Mouse (Mus musculus) heart, embryonic 13.5 days (tissue): ENCODE data around the gene Tsc22d4. TPM values are rescaled to one million over a fixed set of nuclear protein-coding genes. Genes with fewer than 3 reads are reported as not detected.
A peak's percentile ranks its signal among the peaks of the same experiment; 100 is the strongest.

ENCODE experiments used
- ATAC-seq: fragments of 200-750 bp; cut with Nextera tagmentation; 2 replicates; pipeline ENCODE4 v1.8.0; 2017; ENCODE audit warnings: moderate TSS enrichment; ENCODE audit not compliant: insufficient number of reproducible peaks, low FRiP score, low TSS enrichment; ENCODE audit errors: extremely low read depth
- H3K27ac ChIP-seq: fragments of 300-500 bp; sonication (generic); replicated peaks from 2 replicates; pipeline ENCODE4 v1.5.1; 2015; ENCODE audit warnings: moderate library complexity, mild to moderate bottlenecking, inconsistent platforms
- H3K27me3 ChIP-seq: fragments of 300-500 bp; sonication (generic); replicated peaks from 2 replicates; pipeline ENCODE4 v1.6.1; 2015; ENCODE audit warnings: mild to moderate bottlenecking, inconsistent platforms
- H3K36me3 ChIP-seq: fragments of 300-500 bp; sonication (generic); 2 replicates; pipeline ENCODE4 v1.6.1; 2015; ENCODE audit warnings: mild to moderate bottlenecking, inconsistent platforms
- H3K4me1 ChIP-seq: fragments of 300-500 bp; sonication (generic); 2 replicates; pipeline ENCODE4 v1.6.1; 2015; ENCODE audit warnings: inconsistent platforms
- H3K4me2 ChIP-seq: fragments of 300-500 bp; sonication (generic); 2 replicates; pipeline ENCODE4 v1.6.1; 2015; ENCODE audit warnings: inconsistent platforms, mild to moderate bottlenecking, moderate library complexity
- H3K4me3 ChIP-seq: fragments of 300-500 bp; sonication (generic); 2 replicates; pipeline ENCODE4 v1.5.1; 2015; ENCODE audit warnings: moderate library complexity, mild to moderate bottlenecking, inconsistent platforms
- H3K9ac ChIP-seq: fragments of 300-500 bp; sonication (generic); 2 replicates; pipeline ENCODE4 v1.6.1; 2015; ENCODE audit warnings: inconsistent platforms, mild to moderate bottlenecking, moderate library complexity
- H3K9me3 ChIP-seq: fragments of 300-500 bp; sonication (generic); 2 replicates; pipeline ENCODE4 v1.6.1; 2016; ENCODE audit warnings: inconsistent platforms
- WGBS: fragments of 180-500 bp; shearing (Covaris S2); methylation state at CpG from one replicate; pipeline ENCODE4 v1.1.7; 2015; ENCODE audit warnings: mixed read lengths; 5-methylcytosine and 5-hydroxymethylcytosine counted together
- polyA plus RNA-seq: library from polyadenylated mRNA; unstranded; fragments of >200 nt; fragmentation: Nextera tagmentation; extraction: Ambion mirVana; gene quantifications from 2 replicates; pipeline ENCODE4 v1.2.1, GENCODE M21; 2015

The Tsc22d4 gene
- polyA plus RNA-seq, 1 experiment from 2014 or later: 128 TPM

DNA sequence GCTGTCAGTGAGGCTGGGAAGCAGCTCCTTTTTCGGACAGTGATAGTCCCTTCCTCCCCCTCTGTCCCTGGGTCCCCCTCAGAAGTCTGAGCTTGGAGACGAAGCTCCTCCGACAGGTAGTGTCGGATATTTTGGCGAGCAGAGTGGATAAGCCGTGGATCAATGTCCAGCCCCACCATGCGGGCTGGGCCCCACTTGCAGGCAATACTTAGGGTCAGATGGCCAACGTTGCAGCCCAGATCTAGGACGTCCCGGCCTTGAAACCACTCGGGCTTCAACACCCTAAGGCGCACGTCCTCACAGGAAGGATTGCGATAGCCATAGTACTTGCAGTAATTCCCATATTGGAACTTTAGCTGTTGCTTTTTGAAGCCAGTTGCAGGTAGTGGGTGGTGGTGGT is 39.0 kb downstream of the Tsc22d4 start:
- Histone ChIP-seq H3K4me2 (peak overlapping the region; percentile 79), H3K36me3 (peaks cover 51% of the 10 kb centered on the region), H3K4me1 (peaks cover 46% of the 10 kb centered on the region), H3K27ac (peak overlapping the region; percentile 98), H3K9ac (peak overlapping the region; percentile 98), H3K27me3 (no peaks in the 10 kb centered on the region), H3K4me3 (peak overlapping the region; percentile 90), H3K9me3 (no peaks in the 10 kb centered on the region)
- no peak for ATAC-seq
- WGBS: 73% methylated on average over 14 of the region's 14 CpGs

DNA sequence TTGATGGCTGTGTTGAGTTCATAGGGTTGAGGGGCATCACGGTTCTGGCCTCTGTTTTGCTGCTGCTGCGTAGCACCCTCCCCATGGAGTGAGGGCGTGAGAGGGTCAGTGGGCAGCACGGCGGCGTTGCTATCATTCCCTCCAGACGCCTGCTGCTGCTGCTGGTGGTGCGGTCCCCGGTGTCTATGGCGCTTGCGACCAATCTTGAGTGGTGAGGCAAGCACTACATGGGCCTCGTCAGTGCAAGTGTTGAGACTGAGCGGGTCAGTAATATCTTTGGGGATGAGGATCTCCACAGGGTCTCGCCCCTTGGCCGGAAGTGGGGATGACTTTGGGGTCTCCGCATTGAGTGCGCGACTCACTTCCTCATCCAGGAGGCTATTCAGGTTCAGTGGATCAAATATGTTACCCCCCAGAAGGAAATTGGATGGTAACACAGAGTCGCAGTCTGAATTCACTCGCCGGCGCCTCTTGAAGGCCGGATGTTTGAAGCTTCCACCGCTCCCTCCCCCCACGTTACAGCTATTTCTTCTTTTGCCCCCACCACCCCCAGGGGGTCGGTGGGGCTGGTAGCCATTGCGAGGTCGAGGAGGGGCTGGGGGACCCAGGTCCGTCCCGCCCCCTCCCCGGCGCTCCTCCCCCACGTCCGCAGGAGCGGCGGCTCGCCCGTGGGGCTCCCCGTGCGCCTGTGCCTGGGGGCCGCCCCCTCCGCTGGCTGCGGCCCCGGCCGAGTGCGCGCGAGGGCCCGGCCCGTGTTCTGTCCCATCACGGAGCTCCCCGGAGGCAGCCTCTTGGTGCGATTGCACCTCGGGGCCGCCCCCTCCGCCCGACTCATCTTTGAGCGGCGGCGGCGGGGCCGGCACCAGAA is 39.9 kb downstream of the Tsc22d4 start:
- peaks cover 46% of the 10 kb centered on the region for H3K36me3 ChIP-seq
- H3K4me3 ChIP-seq: peak overlapping the region; percentile 90
- H3K9ac ChIP-seq: peak overlapping the region; percentile 98
- ATAC-seq: peak; percentile 5; the same call in 1 of the 2 replicates
- H3K4me2 ChIP-seq: peak overlapping the region; percentile 79
- H3K27me3 ChIP-seq: no peaks in the 10 kb centered on the region
- no peaks in the 10 kb centered on the region for H3K9me3 ChIP-seq
- under 1% methylated on average over 51 of the region's 62 CpGs for WGBS
- H3K4me1 ChIP-seq: peaks cover 37% of the 10 kb centered on the region
- peak overlapping the region; percentile 98 for H3K27ac ChIP-seq

DNA sequence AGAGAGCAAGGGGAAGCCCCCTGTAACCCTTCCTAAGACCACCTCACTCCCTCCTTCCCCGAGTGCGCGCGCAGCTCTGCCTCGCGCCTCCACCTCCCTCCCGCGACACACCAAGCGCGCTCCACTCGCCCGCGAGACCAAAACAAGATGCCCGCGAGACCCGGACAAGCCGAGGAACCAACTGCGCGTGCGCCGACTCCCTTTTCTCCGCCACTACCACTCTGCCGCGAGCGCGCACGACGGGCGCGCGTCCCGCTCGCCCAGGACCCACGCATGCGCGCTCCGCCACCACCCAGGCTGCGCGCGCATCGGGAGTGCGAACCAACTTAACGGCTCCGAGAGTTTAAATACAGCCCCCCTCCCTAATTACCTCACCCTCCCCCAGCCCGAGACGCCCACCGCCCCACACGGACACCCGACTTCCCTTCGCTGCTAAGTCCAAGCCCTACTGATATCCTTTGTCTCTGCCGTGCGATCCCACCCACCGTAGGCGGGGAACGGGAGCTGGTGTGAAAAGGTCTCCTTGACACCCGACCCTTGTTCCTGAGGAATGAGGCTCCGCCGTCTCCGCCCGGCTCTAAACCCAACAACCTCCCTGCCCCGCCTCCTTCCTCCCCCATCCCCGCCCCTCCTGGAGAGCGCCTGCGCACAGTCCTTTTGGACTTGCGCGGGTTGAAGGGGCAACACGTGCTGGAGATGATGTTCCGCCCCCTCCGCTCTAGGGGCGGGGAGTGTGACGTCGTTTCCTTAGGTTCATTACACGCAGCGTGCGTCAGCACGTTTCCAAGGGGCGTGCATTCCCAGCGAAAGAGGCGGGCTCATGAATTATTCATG is 40.8 kb downstream of the Tsc22d4 start:
- H3K9ac ChIP-seq: peak overlapping the region; percentile 98
- under 1% methylated on average over 79 of the region's 79 CpGs for WGBS
- peaks cover 36% of the 10 kb centered on the region for H3K4me1 ChIP-seq

DNA sequence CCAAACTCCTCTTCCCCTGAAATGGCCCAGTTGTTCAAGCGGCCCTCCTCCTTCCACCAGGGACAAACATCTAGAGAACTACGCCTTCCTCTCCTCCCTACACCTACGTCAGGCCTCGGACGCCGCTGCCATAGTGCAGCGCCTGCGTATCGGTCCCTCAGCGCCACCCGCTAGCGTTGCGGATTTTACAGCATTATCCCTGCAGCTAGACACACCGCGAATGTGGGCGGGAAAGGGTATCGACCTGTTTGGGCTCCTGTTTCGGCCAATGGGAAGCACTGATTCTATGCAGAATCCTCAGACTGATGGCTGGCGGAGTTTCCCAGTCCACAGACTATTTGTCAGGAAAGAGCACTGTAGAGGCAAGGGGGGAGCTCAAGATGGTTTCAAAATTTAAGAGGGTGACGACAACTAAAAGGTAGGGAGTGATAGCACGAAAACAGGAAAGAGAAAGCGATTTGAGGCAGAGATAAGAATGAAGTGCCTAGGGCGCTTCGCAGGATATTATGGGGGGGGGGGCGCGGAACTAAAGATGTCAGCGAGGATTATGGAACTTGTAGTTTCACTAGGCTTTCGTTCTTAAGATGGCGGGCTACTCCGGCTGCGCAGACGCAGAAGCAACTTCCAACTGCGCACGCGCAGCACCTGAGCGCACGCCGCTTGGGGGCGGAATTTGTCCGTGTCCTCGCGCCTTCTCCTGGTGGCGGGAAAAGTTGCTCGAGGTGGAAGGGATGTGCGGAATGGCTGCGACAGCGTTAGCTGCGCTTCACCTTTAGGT is 41.8 kb downstream of the Tsc22d4 start, which contains the start of the genes Mepce and Zcwpw1:
Gene Mepce (minus strand): TSS at position 505 of the 778 bp plus-strand sequence.
Gene Zcwpw1 (plus strand): TSS at position 648 of the 778 bp plus-strand sequence.
- peak; percentile 20; the same call in 1 of the 2 replicates for ATAC-seq
- Histone ChIP-seq H3K4me3 (peak within 1 kb of the TSS; percentile 90), H3K36me3 (peaks cover 27% of the 10 kb centered on the region), H3K4me1 (peaks cover 36% of the 10 kb centered on the region), H3K27ac (peak within 1 kb of the TSS; percentile 98), H3K9ac (peak within 1 kb of the TSS; percentile 98), H3K9me3 (no peaks in the 10 kb centered on the region), H3K27me3 (no peaks in the 10 kb centered on the region), H3K4me2 (peak within 1 kb of the TSS; percentile 97)
- under 1% methylated on average over 48 of the region's 48 CpGs for WGBS

More for the DNA sequence above, 40.8 kb downstream of the Tsc22d4 start:
- ATAC-seq: peak; percentile 89
- H3K9me3 ChIP-seq: no peaks in the 10 kb centered on the region
- peak overlapping the region; percentile 90 for H3K4me3 ChIP-seq
- H3K36me3 ChIP-seq: peaks cover 37% of the 10 kb centered on the region
- peak overlapping the region; percentile 98 for H3K27ac ChIP-seq
- H3K27me3 ChIP-seq: no peaks in the 10 kb centered on the region
- H3K4me2 ChIP-seq: peak overlapping the region; percentile 97

DNA sequence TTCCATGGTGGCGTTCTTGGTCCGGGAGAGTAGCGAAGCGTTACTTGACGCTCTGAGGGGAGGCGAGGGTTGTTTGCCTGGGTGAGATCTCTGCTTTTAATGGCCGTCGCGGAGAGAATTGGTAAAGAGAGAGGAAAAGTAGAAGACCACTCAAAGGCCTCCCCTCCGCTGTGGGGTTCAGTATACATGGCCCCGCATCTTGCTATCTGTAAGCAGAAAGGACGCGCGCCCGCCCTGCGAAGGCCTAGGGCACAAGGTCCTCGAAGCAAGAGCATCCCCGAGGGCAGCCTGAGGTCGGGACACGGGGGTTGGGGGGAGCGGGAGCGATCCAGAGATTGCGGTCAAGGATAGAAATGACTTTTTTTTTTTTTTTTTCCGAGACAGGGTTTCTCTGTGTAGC is 42.6 kb downstream of the Tsc22d4 start:
- Histone ChIP-seq H3K9ac (peak overlapping the region; percentile 47), H3K36me3 (peaks cover 19% of the 10 kb centered on the region), H3K4me1 (peaks cover 28% of the 10 kb centered on the region), H3K27ac (no peak overlapping the region), H3K4me2 (peak overlapping the region; percentile 97), H3K27me3 (no peaks in the 10 kb centered on the region), H3K9me3 (no peaks in the 10 kb centered on the region), H3K4me3 (peak overlapping the region; percentile 90)
- 61% methylated on average over 24 of the region's 24 CpGs for WGBS
- no peak for ATAC-seq

DNA sequence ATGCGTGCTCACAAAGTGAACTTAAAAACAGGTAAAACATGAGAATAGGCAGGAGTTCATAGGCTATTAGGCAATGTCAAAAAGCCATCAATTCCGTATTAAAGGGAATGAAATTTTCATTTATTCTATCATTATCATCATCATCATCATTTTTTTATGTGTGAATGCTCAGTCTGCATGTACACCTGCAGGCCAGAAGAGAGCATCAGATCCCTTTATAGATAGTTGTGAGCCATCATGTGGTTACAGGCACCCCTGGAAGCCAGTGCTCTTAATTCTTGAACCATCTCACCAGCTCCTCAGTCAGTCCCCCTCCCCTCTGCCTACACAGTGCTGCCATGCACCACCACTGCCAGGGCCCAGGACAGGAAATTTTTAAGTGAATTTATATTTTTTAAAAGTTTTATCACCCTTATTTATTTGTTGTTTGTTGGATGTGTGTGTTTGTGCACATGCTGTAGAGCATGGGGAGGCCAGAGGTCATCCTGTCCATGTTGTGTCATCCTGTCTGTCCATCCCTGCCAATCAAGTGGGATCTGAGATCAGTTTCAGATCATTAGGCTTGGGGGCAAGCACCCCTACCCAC is 43.5 kb downstream of the Tsc22d4 start:
- H3K4me3 ChIP-seq: no peak overlapping the region
- 87% methylated on average over 2 of the region's 2 CpGs for WGBS
- peaks cover 11% of the 10 kb centered on the region for H3K36me3 ChIP-seq
- H3K4me2 ChIP-seq: no peak overlapping the region
- H3K27ac ChIP-seq: no peak overlapping the region
- H3K4me1 ChIP-seq: peaks cover 20% of the 10 kb centered on the region
- H3K9me3 ChIP-seq: no peaks in the 10 kb centered on the region
- no peak overlapping the region for H3K9ac ChIP-seq
- ATAC-seq: no peak
- H3K27me3 ChIP-seq: no peaks in the 10 kb centered on the region

DNA sequence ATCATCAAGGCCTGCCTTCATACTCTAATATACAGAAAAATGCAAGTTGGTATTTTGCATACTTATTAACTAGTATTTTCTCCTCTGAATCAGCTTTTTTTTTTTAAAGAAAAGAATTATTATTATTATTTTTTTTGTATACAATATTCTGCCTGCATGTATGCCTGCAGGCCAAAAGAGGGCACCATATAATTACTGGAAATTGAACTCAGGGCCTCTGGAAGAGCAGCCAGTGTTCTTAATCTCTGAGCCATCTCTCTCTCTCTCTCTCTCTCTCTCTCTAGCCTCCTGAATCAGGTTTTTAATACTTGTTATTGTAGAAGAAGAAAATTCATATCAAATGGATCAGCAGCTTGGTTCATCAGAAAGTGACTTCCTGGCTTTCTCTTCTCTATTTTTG is 46.0 kb downstream of the Tsc22d4 start:
- Histone ChIP-seq H3K36me3 (no peaks in the 10 kb centered on the region), H3K9ac (no peak overlapping the region), H3K4me3 (no peak overlapping the region), H3K4me1 (peaks cover 6% of the 10 kb centered on the region), H3K9me3 (no peaks in the 10 kb centered on the region), H3K27me3 (no peaks in the 10 kb centered on the region), H3K27ac (no peak overlapping the region), H3K4me2 (no peak overlapping the region)
- no peak for ATAC-seq

DNA sequence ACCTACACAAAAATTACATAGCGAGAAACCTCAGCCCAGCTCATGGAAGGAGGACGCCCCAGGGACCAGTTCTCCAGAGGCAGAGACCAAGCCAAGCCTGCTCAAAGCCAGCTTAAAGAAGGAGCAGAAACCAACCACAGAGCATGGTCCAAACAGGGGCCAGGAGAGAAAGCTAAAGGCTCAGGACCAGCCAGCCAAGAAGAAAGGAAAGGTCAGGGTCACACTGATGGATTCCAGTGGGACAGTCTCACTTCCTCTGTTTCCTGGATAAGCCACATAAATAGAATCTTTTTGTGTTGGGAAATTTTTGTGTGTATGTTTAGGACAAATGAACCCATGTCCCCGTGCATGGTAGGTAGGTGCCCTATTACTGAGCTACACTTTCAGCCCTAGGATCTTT is 51.1 kb downstream of the Tsc22d4 start:
- no peak overlapping the region for H3K4me3 ChIP-seq
- no peak overlapping the region for H3K4me2 ChIP-seq
- WGBS: 81% methylated on average over 3 of the region's 3 CpGs
- H3K36me3 ChIP-seq: no peaks in the 10 kb centered on the region
- H3K4me1 ChIP-seq: no peaks in the 10 kb centered on the region
- H3K9me3 ChIP-seq: no peaks in the 10 kb centered on the region
- H3K27me3 ChIP-seq: no peaks in the 10 kb centered on the region
- H3K9ac ChIP-seq: no peak overlapping the region
- no peak overlapping the region for H3K27ac ChIP-seq
- no peak for ATAC-seq

DNA sequence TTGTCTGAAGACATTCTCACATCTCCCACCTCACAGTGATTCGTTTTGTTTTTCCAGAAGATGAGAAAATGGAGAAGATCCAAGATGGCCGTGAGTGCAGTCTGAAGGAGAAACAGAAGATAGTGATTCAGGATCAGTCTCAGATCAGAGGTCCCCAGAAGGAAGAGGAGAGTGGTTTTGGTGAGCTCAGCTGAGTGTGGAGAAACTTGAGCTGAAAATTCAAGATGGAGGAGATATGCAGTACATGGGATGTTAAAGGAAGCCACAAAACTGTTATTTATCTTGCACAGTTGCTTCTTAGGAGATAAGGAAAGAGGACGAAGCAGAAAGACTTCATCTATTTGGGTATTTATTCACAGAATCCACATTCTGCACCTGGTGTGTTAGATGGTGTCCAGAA is 55.4 kb downstream of the Tsc22d4 start:
- no peak for ATAC-seq
- WGBS: 71% methylated on average over 3 of the region's 3 CpGs
- Histone ChIP-seq H3K36me3 (no peaks in the 10 kb centered on the region), H3K4me1 (no peaks in the 10 kb centered on the region), H3K9ac (no peak overlapping the region), H3K4me2 (no peak overlapping the region), H3K4me3 (no peak overlapping the region), H3K27ac (no peak overlapping the region), H3K27me3 (no peaks in the 10 kb centered on the region), H3K9me3 (no peaks in the 10 kb centered on the region)

DNA sequence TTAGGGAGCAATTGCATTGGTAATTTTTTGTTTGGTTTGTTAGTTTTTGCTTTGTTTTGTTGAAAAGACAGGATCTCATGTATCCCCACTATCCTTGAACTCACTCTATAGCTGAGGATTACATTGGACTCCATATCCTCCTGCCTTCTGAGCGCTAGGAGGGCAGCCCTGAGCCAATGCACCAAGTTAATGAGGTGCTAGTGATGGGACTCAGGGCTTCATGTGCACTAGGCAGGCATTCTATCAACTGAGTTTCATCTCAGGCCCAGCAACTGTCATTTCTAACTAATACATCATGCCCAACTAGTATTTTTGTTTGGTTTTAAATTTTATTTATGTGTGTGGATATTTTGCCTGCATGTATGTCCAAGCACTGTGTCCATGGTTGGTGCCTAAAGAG is 60.6 kb downstream of the Tsc22d4 start:
- 76% methylated on average over 1 of the region's 1 CpGs for WGBS

More for the DNA sequence above, 60.6 kb downstream of the Tsc22d4 start:
- no peaks in the 10 kb centered on the region for H3K27me3 ChIP-seq
- H3K36me3 ChIP-seq: no peaks in the 10 kb centered on the region
- no peaks in the 10 kb centered on the region for H3K4me1 ChIP-seq
- no peak overlapping the region for H3K4me3 ChIP-seq
- no peak for ATAC-seq
- no peaks in the 10 kb centered on the region for H3K9me3 ChIP-seq
- H3K4me2 ChIP-seq: no peak overlapping the region
- H3K27ac ChIP-seq: no peak overlapping the region
- no peak overlapping the region for H3K9ac ChIP-seq
